Mouse (Mus musculus): ENCODE measurements around the gene Clasrp. TPM values are rescaled to one million over a fixed set of nuclear protein-coding genes. Genes with fewer than 3 reads are reported as not detected.
A peak's percentile ranks its signal among the peaks of the same experiment; 100 is the strongest.

Gene Clasrp
- polyA plus RNA-seq, 1 experiment from 2014 or later, result 54.1 TPM

DNA sequence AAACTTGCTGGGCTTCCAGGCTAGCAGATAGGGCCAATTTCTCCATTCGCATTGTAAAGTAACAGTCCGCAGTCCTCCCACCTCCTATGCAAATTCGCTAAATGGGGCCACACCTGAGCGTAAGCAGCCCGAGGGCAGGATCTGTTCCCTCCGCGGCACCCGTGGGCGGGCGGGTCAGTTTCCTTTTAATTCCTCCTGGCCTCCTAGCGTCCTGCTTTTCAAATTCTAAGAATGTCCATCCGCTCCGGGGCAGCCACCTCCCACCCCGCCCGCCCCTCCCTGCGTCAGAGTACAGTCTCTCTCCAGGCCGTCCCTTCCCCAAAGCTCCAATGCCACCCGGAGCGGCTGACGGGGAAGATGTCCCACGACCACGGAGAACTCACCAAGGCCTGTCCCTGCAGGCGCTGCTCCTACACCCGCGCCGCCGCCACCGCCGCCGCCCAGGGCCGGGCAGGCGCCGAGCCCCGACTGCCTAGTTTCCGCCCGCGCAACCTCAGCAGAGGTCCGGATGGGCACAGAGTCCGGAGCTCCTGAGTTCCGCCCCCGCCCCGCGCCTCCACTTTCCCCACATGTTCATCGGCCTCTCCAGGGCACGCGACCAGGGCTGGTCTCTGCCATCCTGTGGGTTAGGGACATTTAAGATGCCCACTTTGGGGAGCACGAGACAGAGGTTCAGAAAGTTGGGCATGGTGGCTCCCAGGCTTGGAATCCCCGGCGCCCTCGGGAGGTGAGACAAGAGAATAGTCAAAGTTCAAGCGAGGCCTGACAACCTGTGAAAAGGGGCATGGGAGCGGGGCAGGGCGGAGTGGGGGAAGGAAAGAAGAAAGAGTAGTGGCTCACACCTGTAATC lies 31.1 kb downstream of the Clasrp start:
- Histone ChIP-seq H3K27me3 (replicated peaks; ENCODE audit: control insufficient read depth, insufficient read depth, low read length) (peaks cover 21% of the 10 kb centered on the region), H3K36me3 (ENCODE audit: control insufficient read depth, insufficient read depth, low read length) (peaks cover 7% of the 10 kb centered on the region), H3K9me3 (ENCODE audit: control insufficient read depth, low read length) (no peaks in the 10 kb centered on the region), H3K27ac (ENCODE audit: low read depth, low read length) (peak overlapping the region; percentile 80), H3K4me1 (ENCODE audit: control insufficient read depth, insufficient read depth, low read depth, low read length) (peaks cover 19% of the 10 kb centered on the region), H3K9ac (ENCODE audit: low read depth, low read length) (peak overlapping the region; percentile 85), H3K4me3 (ENCODE audit: low read length) (peak overlapping the region; percentile 77), H3K4me2 (ENCODE audit: low read length) (peak overlapping the region; percentile 92)
- ATAC-seq, result peak; percentile 87
- under 1% methylated on average over 53 of the region's 53 CpGs for WGBS

GRCm38 (mm10) chr7:19569647-19570046 lies 34.6 kb downstream of the Clasrp start:
- Histone ChIP-seq H3K4me2 (ENCODE audit: low read length) (no peak overlapping the region), H3K27me3 (replicated peaks; ENCODE audit: control insufficient read depth, insufficient read depth, low read length) (no peaks in the 10 kb centered on the region), H3K9me3 (ENCODE audit: control insufficient read depth, low read length) (no peaks in the 10 kb centered on the region), H3K4me3 (ENCODE audit: low read length) (no peak overlapping the region), H3K36me3 (ENCODE audit: control insufficient read depth, insufficient read depth, low read length) (peaks cover 19% of the 10 kb centered on the region), H3K27ac (ENCODE audit: low read depth, low read length) (no peak overlapping the region), H3K4me1 (ENCODE audit: control insufficient read depth, insufficient read depth, low read depth, low read length) (peaks cover 11% of the 10 kb centered on the region), H3K9ac (ENCODE audit: low read depth, low read length) (no peak overlapping the region)
- no peak for ATAC-seq
- 85% methylated on average over 3 of the region's 3 CpGs for WGBS

DNA sequence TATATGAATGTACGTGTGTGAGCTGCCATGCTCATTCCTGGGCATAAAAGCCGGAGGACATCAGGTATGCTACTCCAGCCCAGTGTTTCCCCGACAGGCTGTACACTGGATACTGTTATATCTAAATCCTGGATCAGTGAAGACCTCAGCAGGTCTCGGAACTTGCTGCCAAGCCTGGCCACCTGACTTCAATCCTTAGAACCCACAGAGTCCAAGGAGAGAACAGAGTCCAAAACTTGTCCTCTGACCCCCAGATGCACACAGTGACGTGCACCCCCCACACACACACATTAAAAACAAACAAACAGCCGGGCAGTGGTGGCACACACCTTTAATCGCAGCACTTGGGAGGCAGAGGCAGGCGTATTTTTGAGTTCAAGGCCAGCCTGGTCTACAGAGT lies 36.9 kb downstream of the Clasrp start:
- no peak for ATAC-seq
- H3K9ac ChIP-seq (ENCODE audit: low read depth, low read length), result no peak overlapping the region
- H3K4me2 ChIP-seq (ENCODE audit: low read length), result no peak overlapping the region
- no peak overlapping the region for H3K4me3 ChIP-seq (ENCODE audit: low read length)
- H3K27me3 ChIP-seq (replicated peaks; ENCODE audit: control insufficient read depth, insufficient read depth, low read length), result no peaks in the 10 kb centered on the region
- peaks cover 4% of the 10 kb centered on the region; the same call in 1 of the 2 replicates for H3K9me3 ChIP-seq (ENCODE audit: control insufficient read depth, low read length)
- H3K36me3 ChIP-seq (ENCODE audit: control insufficient read depth, insufficient read depth, low read length), result peaks cover 24% of the 10 kb centered on the region
- WGBS, result 95% methylated on average over 8 of the region's 8 CpGs
- H3K27ac ChIP-seq (ENCODE audit: low read depth, low read length), result no peak overlapping the region
- peaks cover 11% of the 10 kb centered on the region for H3K4me1 ChIP-seq (ENCODE audit: control insufficient read depth, insufficient read depth, low read depth, low read length)

- WGBS, result 98% methylated on average over 2 of the region's 2 CpGs
- H3K4me3 ChIP-seq (ENCODE audit: low read length), result no peak overlapping the region
- no peak for ATAC-seq
Observed at GRCm38 (mm10) chr7:19565803-19566202, 38.5 kb downstream of the Clasrp start.

DNA sequence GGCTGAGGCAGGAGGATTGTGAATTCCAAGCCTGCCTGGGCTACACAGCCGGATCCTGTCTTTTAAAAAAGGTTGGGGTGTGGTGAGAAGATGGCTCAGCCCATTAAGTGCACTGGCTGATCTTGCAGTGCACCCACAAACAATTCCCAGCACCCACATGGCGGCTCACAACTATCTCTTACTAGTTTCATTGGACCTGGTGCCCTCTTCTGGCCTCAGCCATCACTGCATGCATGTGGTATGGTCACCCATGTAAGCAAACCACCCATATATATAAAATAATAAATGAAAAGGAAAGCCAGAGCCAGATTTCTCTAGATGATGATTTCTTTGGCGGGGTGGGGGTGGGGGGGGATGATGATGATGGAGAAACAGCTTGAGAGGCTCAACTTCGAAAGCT lies 39.8 kb downstream of the Clasrp start:
- Histone ChIP-seq H3K4me3 (ENCODE audit: low read length) (no peak overlapping the region), H3K9ac (ENCODE audit: low read depth, low read length) (no peak overlapping the region), H3K36me3 (ENCODE audit: control insufficient read depth, insufficient read depth, low read length) (peaks cover 24% of the 10 kb centered on the region), H3K4me1 (ENCODE audit: control insufficient read depth, insufficient read depth, low read depth, low read length) (peaks cover 25% of the 10 kb centered on the region), H3K27ac (ENCODE audit: low read depth, low read length) (no peak overlapping the region), H3K27me3 (replicated peaks; ENCODE audit: control insufficient read depth, insufficient read depth, low read length) (no peaks in the 10 kb centered on the region), H3K4me2 (ENCODE audit: low read length) (no peak overlapping the region), H3K9me3 (ENCODE audit: control insufficient read depth, low read length) (peaks cover 4% of the 10 kb centered on the region; the same call in 1 of the 2 replicates)
- 85% methylated on average over 3 of the region's 4 CpGs for WGBS
- no peak for ATAC-seq

More at GRCm38 (mm10) chr7:19565803-19566202, 38.5 kb downstream of the Clasrp start:
- no peak overlapping the region for H3K9ac ChIP-seq (ENCODE audit: low read depth, low read length)
- H3K27ac ChIP-seq (ENCODE audit: low read depth, low read length), result no peak overlapping the region
- H3K9me3 ChIP-seq (ENCODE audit: control insufficient read depth, low read length), result peaks cover 4% of the 10 kb centered on the region; the same call in 1 of the 2 replicates
- no peak overlapping the region for H3K4me2 ChIP-seq (ENCODE audit: low read length)
- H3K27me3 ChIP-seq (replicated peaks; ENCODE audit: control insufficient read depth, insufficient read depth, low read length), result no peaks in the 10 kb centered on the region
- H3K36me3 ChIP-seq (ENCODE audit: control insufficient read depth, insufficient read depth, low read length), result peaks cover 24% of the 10 kb centered on the region
- peaks cover 12% of the 10 kb centered on the region for H3K4me1 ChIP-seq (ENCODE audit: control insufficient read depth, insufficient read depth, low read depth, low read length)

DNA sequence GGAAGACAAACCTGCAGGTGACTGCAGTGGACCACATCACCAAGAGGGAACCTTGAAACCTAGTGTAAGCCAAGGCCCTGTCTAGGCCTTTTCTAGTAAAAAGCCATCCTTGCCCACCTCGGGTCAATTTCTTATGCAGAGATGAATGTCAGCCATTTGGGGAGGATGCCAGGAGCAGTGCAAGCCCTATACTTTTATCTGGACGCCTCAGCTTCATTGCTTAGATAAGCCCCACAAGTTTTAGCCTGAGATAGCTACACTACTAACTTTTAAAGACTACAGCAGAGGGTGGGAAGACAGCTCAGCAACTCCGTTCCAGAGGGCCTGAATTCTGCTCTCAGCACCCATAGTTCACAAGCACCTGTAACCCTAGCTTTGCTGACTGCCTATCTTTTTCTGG lies 40.4 kb downstream of the Clasrp start:
- peaks cover 4% of the 10 kb centered on the region; the same call in 1 of the 2 replicates for H3K9me3 ChIP-seq (ENCODE audit: control insufficient read depth, low read length)
- peaks cover 18% of the 10 kb centered on the region for H3K36me3 ChIP-seq (ENCODE audit: control insufficient read depth, insufficient read depth, low read length)
- peaks cover 31% of the 10 kb centered on the region for H3K4me1 ChIP-seq (ENCODE audit: control insufficient read depth, insufficient read depth, low read depth, low read length)
- no peak overlapping the region for H3K9ac ChIP-seq (ENCODE audit: low read depth, low read length)
- no peak overlapping the region for H3K27ac ChIP-seq (ENCODE audit: low read depth, low read length)
- ATAC-seq, result no peak
- no peaks in the 10 kb centered on the region for H3K27me3 ChIP-seq (replicated peaks; ENCODE audit: control insufficient read depth, insufficient read depth, low read length)
- H3K4me2 ChIP-seq (ENCODE audit: low read length), result no peak overlapping the region
- H3K4me3 ChIP-seq (ENCODE audit: low read length), result no peak overlapping the region
- 88% methylated on average over 3 of the region's 3 CpGs for WGBS

DNA sequence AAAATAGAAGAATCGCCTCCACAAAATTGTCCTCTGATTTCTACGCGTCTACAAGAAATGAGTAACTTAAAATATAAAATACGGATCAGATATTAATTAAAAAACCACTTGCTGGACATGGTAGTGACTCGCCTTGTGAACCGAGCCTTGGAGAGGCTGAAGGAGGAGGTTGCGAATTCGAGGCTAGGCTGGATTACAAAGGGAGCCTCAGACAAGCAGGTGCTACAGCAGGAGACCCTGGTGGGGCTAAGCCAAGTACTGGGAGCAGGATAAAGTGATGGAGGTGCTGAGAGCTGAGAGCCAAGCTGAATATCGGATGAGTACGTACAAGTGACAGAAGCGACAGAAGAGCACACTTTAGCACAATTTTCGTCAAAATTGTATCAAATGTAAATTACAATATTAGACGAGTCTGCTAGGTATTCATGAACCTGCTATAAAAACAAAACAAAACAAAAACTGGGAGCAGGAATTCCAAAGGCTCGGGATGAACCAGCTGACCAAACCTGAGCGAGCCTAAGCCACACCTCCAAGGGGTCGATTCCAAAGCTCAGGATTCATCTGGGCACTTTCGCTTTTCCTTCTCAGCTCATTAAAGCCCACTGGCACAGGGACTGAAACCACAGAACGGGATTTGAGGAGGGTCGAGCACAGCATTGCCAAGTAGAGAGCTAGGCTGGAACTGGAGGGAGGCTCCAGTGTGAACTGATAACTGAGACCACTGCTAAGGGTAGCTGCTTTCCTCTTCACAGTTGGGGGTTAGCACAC lies 41.5 kb downstream of the Clasrp start, which contains the start of gene Ppp1r37:
Ppp1r37 (minus strand) TSS at position 434 of the 768 bp plus-strand sequence.
- peak within 1 kb of the TSS; percentile 89 for H3K4me3 ChIP-seq (ENCODE audit: low read length)
- WGBS, result 4% methylated on average over 19 of the region's 19 CpGs
- H3K4me2 ChIP-seq (ENCODE audit: low read length), result peak within 1 kb of the TSS; percentile 73
- H3K9me3 ChIP-seq (ENCODE audit: control insufficient read depth, low read length), result peaks cover 4% of the 10 kb centered on the region; the same call in 1 of the 2 replicates
- peak within 1 kb of the TSS; percentile 98 for H3K9ac ChIP-seq (ENCODE audit: low read depth, low read length)
- peaks cover 41% of the 10 kb centered on the region for H3K4me1 ChIP-seq (ENCODE audit: control insufficient read depth, insufficient read depth, low read depth, low read length)
- ATAC-seq, result peak; percentile 19; the same call in 1 of the 2 replicates
- H3K27me3 ChIP-seq (replicated peaks; ENCODE audit: control insufficient read depth, insufficient read depth, low read length), result no peaks in the 10 kb centered on the region
- peaks cover 16% of the 10 kb centered on the region for H3K36me3 ChIP-seq (ENCODE audit: control insufficient read depth, insufficient read depth, low read length)
- H3K27ac ChIP-seq (ENCODE audit: low read depth, low read length), result peak within 1 kb of the TSS; percentile 94

- under 1% methylated on average over 88 of the region's 102 CpGs for WGBS
- Histone ChIP-seq H3K9me3 (ENCODE audit: control insufficient read depth, low read length) (peaks cover 4% of the 10 kb centered on the region; the same call in 1 of the 2 replicates), H3K27ac (ENCODE audit: low read depth, low read length) (peak overlapping the region; percentile 94), H3K36me3 (ENCODE audit: control insufficient read depth, insufficient read depth, low read length) (peaks cover 16% of the 10 kb centered on the region), H3K4me3 (ENCODE audit: low read length) (peak overlapping the region; percentile 89), H3K9ac (ENCODE audit: low read depth, low read length) (peak overlapping the region; percentile 98), H3K4me1 (ENCODE audit: control insufficient read depth, insufficient read depth, low read depth, low read length) (peaks cover 44% of the 10 kb centered on the region), H3K27me3 (replicated peaks; ENCODE audit: control insufficient read depth, insufficient read depth, low read length) (no peaks in the 10 kb centered on the region), H3K4me2 (ENCODE audit: low read length) (peak overlapping the region; percentile 73)
- peak; percentile 89 for ATAC-seq
Observed at GRCm38 (mm10) chr7:19561765-19562642, 42.3 kb downstream of the Clasrp start.

Data from hindbrain, embryonic 16.5 days (tissue).